Mouse (Mus musculus) E14TG2a.4 (cell line): Measurements from ENCODE around the gene Arhgef19.

Experiments
- CTCF ChIP-seq: conservative IDR thresholded peaks from 2 replicates; pipeline ENCODE4 v1.5.1; 2014; ENCODE audit warnings: low read length
- POU5F1 ChIP-seq: IDR thresholded peaks from 2 replicates; pipeline ENCODE4 v1.6.1; 2014; ENCODE audit warnings: low read length, borderline replicate concordance

DNA sequence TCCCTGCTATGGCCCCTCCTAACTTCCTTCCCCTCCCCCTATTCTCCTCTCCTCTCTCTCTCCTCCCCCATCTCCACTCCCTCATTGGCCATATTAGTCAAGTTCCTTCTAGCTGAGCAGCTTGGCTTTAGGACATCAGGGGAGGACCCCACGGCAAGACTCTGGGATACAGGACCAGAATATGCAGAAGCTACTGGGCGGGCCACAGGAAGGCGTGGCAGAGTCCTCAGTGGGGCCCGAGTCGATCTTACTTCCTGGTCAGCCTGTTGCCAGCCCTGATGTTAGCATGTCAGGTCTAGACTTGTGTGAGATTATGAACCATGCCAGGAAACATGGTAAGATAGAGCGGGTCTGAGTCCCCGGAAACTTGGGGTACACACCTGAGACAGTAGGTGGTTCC, 10.6 kb upstream of the Arhgef19 start:
- TF ChIP-seq CTCF (no peak), POU5F1 (no peak)
